Mouse (Mus musculus) ES-E14 (cell line): ENCODE results near the gene Epha10.

Experiments
- CHD2 ChIP-seq: IDR thresholded peaks from 2 replicates; pipeline ENCODE4 v1.6.1; 2014; ENCODE audit warnings: mild to moderate bottlenecking, low read depth, low read length, inconsistent platforms
- MAFK ChIP-seq: IDR thresholded peaks from 2 replicates; pipeline ENCODE4 v1.6.1; 2014; ENCODE audit warnings: mild to moderate bottlenecking, low read depth, low read length, inconsistent platforms; ENCODE audit not compliant: insufficient read depth
- ZC3H11A ChIP-seq: IDR thresholded peaks from 2 replicates; pipeline ENCODE4 v1.6.1; 2012; ENCODE audit warnings: low read depth, mild to moderate bottlenecking, inconsistent platforms, low read length, borderline replicate concordance
- ZNF384 ChIP-seq: IDR thresholded peaks from 2 replicates; pipeline ENCODE4 v1.6.1; 2012; ENCODE audit warnings: low read depth, low read length, inconsistent platforms

GRCm38 (mm10) chr4:124949488-124949887 lies 68.8 kb downstream of the Epha10 start:
- TF ChIP-seq MAFK = no peak
- no peak for TF ChIP-seq ZC3H11A
- no peak for TF ChIP-seq CHD2
- no peak for TF ChIP-seq ZNF384
